Mouse (Mus musculus): ENCODE results near the gene Pex5l. TPM values are rescaled to one million over a fixed set of nuclear protein-coding genes. Genes with fewer than 3 reads are reported as not detected.

The Pex5l gene
- polyA plus RNA-seq (2012; rRNA removed) = 0.26 and 0.60 TPM in 2 replicates

DNA sequence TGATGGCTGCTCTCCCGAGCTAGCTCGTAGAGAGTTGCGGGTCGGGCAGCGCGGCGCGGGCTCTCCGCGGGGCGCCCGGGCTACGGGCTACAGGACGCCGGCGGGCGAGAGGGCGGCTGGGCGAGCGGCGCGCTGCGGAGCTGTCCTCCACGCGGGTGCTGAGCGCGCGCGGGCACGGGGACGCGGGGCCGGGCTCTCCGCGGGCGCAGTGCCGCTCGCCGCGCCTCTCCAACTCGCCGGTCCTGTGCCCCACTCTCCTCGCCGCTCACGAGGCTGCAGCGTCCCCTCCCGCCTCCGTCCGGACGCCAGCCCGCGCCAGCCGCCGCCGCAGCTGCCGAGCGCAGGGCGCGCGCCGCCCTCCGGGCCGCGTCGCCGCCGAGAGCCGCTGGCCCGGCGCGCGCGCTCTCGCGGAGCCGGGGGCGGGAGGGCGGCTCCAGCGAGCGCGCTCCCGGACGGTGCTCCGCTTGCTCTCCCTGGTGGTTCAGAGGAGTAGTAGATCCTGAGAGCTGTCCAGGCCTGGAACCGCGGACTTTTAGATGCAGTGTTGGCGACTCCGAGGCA is at the start of gene Pex5l:
Pex5l (minus strand) TSS at position 347 of the 561 bp plus-strand sequence.
- H3K4me1 ChIP-seq (ENCODE audit: control insufficient read depth, insufficient read depth, low read length) = no peaks in the 10 kb centered on the region
- WGBS = 2% methylated on average over 88 of the region's 88 CpGs
- peak within 1 kb of the TSS; percentile 11 for H3K4me3 ChIP-seq (replicated peaks; ENCODE audit: extremely low read depth, low read depth, low read length)
- DNase-seq = no peak
- TF ChIP-seq CTCF (IDR thresholded peaks at IDR 0.05; ENCODE audit: insufficient read depth, low read length) = no peak
- TF ChIP-seq POLR2A (IDR thresholded peaks at IDR 0.05; ENCODE audit: borderline replicate concordance, extremely low read depth, low read depth, low read length) = no peak

DNA sequence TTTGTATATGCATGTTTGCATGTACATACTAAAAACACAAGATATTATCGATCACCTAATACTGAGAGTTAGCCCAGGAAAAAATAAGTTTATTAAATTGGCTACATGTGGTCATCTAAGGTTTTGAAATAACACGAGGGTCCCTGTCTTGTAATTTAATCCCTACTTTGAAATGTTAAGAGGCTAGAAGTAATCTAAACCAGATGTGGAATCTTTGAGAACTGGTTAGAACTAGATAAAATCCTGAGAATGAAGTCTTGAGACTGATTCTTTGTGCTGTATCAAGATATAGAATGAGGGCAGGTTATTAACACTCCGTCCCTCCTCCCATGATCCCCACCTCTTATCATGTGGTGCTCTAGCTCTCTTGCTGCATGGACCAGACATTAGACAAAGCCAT is 22.1 kb upstream of the Pex5l start:
- no peak for DNase-seq
- no peak for TF ChIP-seq CTCF (IDR thresholded peaks at IDR 0.05; ENCODE audit: insufficient read depth, low read length)
- TF ChIP-seq POLR2A (IDR thresholded peaks at IDR 0.05; ENCODE audit: borderline replicate concordance, extremely low read depth, low read depth, low read length) = no peak
- no peaks in the 10 kb centered on the region for H3K4me1 ChIP-seq (ENCODE audit: control insufficient read depth, insufficient read depth, low read length)
- H3K4me3 ChIP-seq (replicated peaks; ENCODE audit: extremely low read depth, low read depth, low read length) = no peak overlapping the region
- 60% methylated on average over 3 of the region's 3 CpGs for WGBS

DNA sequence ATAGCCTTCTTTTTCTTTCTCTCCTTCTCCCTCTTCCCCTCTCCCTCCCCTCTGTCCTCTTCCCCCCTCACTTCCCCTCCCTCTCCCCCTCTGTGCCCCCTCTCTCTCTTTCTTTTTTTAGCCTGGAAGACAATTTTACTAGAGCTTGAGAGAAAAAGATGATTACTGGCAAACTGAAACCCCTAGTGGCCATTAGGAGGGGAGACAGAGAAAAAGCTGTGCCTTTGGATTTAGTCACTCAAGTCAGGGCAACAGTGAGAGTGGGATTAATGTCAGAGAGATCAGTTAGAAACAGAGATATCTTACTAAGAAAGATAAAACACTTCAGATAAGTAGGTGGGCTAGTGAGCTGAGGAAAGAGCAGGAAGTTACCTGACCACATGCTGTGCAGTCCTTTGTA is 20.8 kb upstream of the Pex5l start:
- H3K4me3 ChIP-seq (replicated peaks; ENCODE audit: extremely low read depth, low read depth, low read length) = no peak overlapping the region
- DNase-seq = no peak
- no peaks in the 10 kb centered on the region for H3K4me1 ChIP-seq (ENCODE audit: control insufficient read depth, insufficient read depth, low read length)
- TF ChIP-seq POLR2A (IDR thresholded peaks at IDR 0.05; ENCODE audit: borderline replicate concordance, extremely low read depth, low read depth, low read length) = no peak
- no peak for TF ChIP-seq CTCF (IDR thresholded peaks at IDR 0.05; ENCODE audit: insufficient read depth, low read length)

DNA sequence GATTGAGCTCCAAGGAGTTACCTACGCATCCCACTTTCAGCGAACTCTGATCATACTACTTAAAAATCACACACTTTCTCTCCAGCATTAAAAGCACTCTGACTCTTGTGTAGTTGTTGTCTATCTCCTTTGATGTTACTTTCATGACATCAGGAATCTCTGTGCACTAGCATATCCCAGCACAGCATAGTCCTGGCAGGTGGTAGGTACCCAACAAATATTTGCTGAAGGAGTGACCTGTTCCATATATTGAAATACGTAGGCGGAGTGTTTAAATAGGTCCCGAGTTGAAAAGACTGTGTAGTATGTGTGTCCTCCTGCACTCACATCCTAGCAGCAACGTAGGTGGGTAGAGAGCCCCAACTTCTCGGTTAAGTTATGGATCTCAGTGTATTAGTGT is 545 bp upstream of the Pex5l start:
- WGBS = 67% methylated on average over 7 of the region's 7 CpGs
- H3K4me3 ChIP-seq (replicated peaks; ENCODE audit: extremely low read depth, low read depth, low read length) = no peak overlapping the region
- no peak for DNase-seq
- TF ChIP-seq CTCF (IDR thresholded peaks at IDR 0.05; ENCODE audit: insufficient read depth, low read length) (no peak), POLR2A (IDR thresholded peaks at IDR 0.05; ENCODE audit: borderline replicate concordance, extremely low read depth, low read depth, low read length) (no peak)
- H3K4me1 ChIP-seq (ENCODE audit: control insufficient read depth, insufficient read depth, low read length) = no peaks in the 10 kb centered on the region

DNA sequence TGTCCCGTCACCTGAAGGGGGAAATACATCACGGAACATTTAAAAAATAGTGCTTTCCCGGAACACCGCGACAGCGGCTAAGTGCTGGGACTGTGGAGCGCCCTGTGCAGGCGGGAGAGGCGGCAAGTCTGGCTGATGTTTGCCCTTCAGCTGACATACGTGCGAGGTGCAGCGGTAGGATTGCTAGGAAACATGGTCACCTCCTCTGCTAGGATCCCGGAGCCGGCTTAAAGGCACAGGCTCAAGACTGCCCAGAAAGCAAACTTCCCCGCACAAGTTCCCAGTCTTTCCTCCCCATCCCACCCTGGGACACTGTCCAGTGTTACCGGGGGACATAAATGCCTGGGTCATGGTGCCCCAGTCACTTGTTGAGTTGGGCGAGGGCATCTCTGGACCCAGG is 649 bp downstream of the Pex5l start:
- DNase-seq = no peak
- H3K4me1 ChIP-seq (ENCODE audit: control insufficient read depth, insufficient read depth, low read length) = no peaks in the 10 kb centered on the region
- WGBS = 1% methylated on average over 17 of the region's 17 CpGs
- H3K4me3 ChIP-seq (replicated peaks; ENCODE audit: extremely low read depth, low read depth, low read length) = no peak overlapping the region
- TF ChIP-seq POLR2A (IDR thresholded peaks at IDR 0.05; ENCODE audit: borderline replicate concordance, extremely low read depth, low read depth, low read length) (no peak), CTCF (IDR thresholded peaks at IDR 0.05; ENCODE audit: insufficient read depth, low read length) (no peak)

DNA sequence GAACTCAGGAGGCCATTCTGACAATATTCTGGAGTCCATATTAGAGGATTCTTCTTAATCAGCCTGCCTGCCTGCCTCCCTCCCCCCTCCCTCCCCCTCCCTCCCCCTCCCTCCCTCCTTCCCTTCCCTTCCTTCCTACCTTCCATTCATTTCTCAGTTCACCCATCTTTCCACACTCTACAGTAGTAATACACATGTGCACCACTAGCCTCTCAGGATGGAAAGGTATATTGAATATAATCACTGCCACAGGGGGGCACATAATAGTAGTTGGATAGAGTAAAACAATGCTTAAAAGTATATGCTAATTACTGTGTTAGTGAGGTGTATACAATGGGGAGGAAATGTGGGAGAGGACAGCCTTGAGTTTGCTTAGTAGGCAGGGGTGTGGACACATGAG is 13.1 kb downstream of the Pex5l start:
- H3K4me3 ChIP-seq (replicated peaks; ENCODE audit: extremely low read depth, low read depth, low read length) = no peak overlapping the region
- DNase-seq = no peak
- H3K4me1 ChIP-seq (ENCODE audit: control insufficient read depth, insufficient read depth, low read length) = no peaks in the 10 kb centered on the region
- TF ChIP-seq CTCF (IDR thresholded peaks at IDR 0.05; ENCODE audit: insufficient read depth, low read length) (no peak), POLR2A (IDR thresholded peaks at IDR 0.05; ENCODE audit: borderline replicate concordance, extremely low read depth, low read depth, low read length) (no peak)

DNA sequence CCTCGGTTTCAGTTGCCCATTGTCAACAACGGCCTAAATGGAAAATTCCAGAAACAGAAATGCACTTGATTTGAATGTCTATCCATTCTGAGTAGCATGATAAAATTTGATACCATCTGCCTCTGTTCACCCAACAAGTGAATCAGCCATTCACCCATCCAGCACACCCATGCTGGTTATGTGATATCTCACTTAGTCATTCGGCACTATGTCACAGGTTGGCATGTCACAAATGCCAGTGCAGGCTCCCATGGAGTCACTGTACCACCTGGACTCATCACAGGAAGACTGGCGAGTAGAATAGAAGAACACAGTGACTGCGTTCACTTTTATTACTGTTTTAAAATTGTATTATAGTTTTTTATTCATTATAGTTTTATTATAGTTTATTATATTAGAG is 18.3 kb downstream of the Pex5l start:
- Histone ChIP-seq H3K4me1 (ENCODE audit: control insufficient read depth, insufficient read depth, low read length) (no peaks in the 10 kb centered on the region), H3K4me3 (replicated peaks; ENCODE audit: extremely low read depth, low read depth, low read length) (no peak overlapping the region)
- TF ChIP-seq CTCF (IDR thresholded peaks at IDR 0.05; ENCODE audit: insufficient read depth, low read length) (no peak), POLR2A (IDR thresholded peaks at IDR 0.05; ENCODE audit: borderline replicate concordance, extremely low read depth, low read depth, low read length) (no peak)
- WGBS = 85% methylated on average over 5 of the region's 5 CpGs
- no peak for DNase-seq

DNA sequence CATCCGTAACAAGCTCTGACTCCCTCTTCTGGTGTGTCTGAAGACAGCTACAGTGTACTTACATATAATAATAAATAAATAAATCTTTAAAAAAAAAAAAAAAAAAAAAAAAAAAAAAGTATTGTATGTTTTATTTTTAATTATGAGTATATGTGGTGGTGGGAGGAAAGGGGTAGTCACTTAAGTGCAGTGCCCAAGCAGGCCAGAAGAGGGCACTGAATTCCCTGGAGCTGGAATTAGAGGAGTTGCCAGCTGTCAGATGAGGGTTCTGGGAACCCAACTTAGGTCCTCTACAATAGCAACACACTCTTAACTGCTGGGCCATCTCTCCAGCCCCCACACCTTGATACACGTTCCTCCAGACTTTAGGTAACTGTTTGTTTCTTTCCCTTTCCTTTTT is 37.3 kb downstream of the Pex5l start:
- no peak for TF ChIP-seq CTCF (IDR thresholded peaks at IDR 0.05; ENCODE audit: insufficient read depth, low read length)
- TF ChIP-seq POLR2A (IDR thresholded peaks at IDR 0.05; ENCODE audit: borderline replicate concordance, extremely low read depth, low read depth, low read length) = no peak
- Histone ChIP-seq H3K4me1 (ENCODE audit: control insufficient read depth, insufficient read depth, low read length) (no peaks in the 10 kb centered on the region), H3K4me3 (replicated peaks; ENCODE audit: extremely low read depth, low read depth, low read length) (no peak overlapping the region)
- DNase-seq = no peak
- 83% methylated on average over 2 of the region's 2 CpGs for WGBS

DNA sequence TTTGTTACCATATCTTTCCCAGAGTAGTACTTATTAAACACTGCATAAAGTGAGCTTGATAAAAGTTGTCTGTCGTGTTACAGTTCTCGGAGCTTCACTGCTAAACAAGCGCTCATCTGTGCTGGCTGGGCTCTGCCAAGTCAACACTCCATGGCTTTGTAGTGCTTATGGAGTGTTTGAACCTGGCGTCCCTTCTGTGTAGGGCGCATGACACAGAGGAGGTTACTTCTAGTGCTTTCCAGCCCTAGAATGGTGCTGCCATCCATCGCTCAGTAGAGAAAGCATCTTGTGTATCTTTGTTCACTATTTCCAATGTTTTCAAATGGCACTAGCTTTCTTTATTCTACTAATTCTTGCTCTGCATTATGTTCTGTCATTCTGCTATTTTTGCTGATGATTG is 39.5 kb downstream of the Pex5l start:
- 71% methylated on average over 6 of the region's 6 CpGs for WGBS
- no peak for DNase-seq
- Histone ChIP-seq H3K4me3 (replicated peaks; ENCODE audit: extremely low read depth, low read depth, low read length) (no peak overlapping the region), H3K4me1 (ENCODE audit: control insufficient read depth, insufficient read depth, low read length) (no peaks in the 10 kb centered on the region)
- no peak for TF ChIP-seq POLR2A (IDR thresholded peaks at IDR 0.05; ENCODE audit: borderline replicate concordance, extremely low read depth, low read depth, low read length)
- TF ChIP-seq CTCF (IDR thresholded peaks at IDR 0.05; ENCODE audit: insufficient read depth, low read length) = no peak

DNA sequence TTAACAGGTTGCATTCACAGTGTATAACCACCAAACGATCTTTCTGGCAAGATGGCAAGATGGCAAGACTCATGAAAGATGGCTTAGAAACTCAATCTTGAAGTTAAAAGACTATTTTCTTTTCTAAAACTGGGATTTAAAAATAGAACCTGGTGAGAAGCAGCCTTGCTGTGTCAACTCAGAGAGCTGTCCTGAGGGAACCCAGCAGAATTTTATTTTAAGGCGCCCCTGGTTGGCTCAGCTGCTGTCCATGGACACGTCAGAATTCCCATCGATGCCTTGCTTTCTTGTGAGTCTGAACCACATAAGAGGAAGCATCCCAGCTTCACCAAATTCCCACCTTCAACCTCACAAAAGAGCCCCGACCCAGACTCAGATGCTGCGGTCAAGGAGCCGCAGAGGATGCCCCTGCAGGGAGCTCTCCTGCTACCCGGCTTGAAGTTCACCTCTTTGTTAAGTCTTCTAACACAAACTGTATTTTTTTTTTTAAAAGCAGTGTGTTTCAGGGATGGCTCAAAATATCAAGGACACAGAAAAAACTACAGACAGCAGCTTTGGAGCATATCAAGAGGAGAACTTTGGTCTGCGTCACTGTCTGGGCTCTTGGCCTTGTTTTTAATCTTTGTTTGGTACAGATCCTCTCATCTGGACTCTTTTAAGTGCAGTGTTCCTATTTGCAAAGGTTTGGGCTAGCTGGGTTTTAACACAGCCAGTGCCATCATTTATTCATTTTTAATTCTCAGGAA is 44.3 kb downstream of the Pex5l start:
- WGBS = 73% methylated on average over 9 of the region's 9 CpGs

More for the DNA sequence above, 44.3 kb downstream of the Pex5l start:
- H3K4me3 ChIP-seq (replicated peaks; ENCODE audit: extremely low read depth, low read depth, low read length) = no peak overlapping the region
- no peaks in the 10 kb centered on the region for H3K4me1 ChIP-seq (ENCODE audit: control insufficient read depth, insufficient read depth, low read length)
- no peak for DNase-seq
- TF ChIP-seq CTCF (IDR thresholded peaks at IDR 0.05; ENCODE audit: insufficient read depth, low read length) = no peak
- no peak for TF ChIP-seq POLR2A (IDR thresholded peaks at IDR 0.05; ENCODE audit: borderline replicate concordance, extremely low read depth, low read depth, low read length)
